Mouse (Mus musculus): Measurements from ENCODE around the gene Pfkfb2. TPM values are rescaled to one million over a fixed set of nuclear protein-coding genes. Genes with fewer than 3 reads are reported as not detected.

Pfkfb2 gene
- polyA plus RNA-seq, 1 experiment from 2014 or later: 13.5 TPM

DNA sequence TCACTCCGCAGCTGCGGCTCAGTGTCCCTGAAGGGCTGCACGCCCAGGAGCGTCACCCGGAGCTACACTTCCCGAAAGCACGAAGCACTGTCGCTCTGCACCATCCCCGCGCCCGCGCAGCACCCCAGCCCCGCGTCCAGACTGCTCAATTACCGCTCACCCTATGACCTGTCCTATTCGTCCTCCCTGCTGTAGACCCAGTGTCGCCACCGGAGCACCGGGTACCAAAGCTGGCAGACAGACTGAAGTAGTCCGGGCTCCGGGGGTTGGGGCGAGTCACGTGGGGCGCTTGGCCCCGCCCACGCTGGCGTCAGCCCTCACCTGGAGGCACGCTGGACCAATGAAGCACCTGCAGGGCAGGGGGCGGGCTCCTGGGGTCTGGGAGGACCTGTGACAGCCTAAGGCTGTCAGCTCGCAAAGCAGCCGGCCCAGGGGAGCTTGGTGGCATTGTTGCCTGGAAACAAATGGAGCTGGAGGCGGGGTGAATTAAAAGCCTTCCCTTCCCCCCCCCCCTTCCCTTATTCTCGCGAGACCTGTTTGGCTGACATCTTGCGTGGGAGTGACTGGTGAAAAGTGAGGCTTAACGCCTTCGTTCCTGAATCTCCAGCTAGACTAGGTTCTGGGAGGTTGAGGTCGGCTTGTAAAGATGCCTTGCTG is 13.4 kb downstream of the Pfkfb2 start, which contains the start of gene Gm29427:
Gm29427 (minus strand) TSS at position 239 of the 657 bp plus-strand sequence.
- TF ChIP-seq CTCF (IDR thresholded peaks at IDR 0.05) (no peak), EP300 (IDR thresholded peaks at IDR 0.05) (peak; percentile 90)
- Histone ChIP-seq H3K9ac (replicated peaks; ENCODE audit: low read depth) (peak within 1 kb of the TSS; percentile 93), H3K4me3 (ENCODE audit: low read depth, low read length) (peak within 1 kb of the TSS; percentile 90), H3K36me3 (ENCODE audit: insufficient read depth, low read length) (no peaks in the 10 kb centered on the region), H3K4me2 (replicated peaks; ENCODE audit: low read depth, low read length) (peak within 1 kb of the TSS; percentile 76), H3K27me3 (replicated peaks; ENCODE audit: insufficient read depth, low read length) (no peaks in the 10 kb centered on the region), H3K4me1 (ENCODE audit: insufficient read depth, low read depth, low read length) (peaks cover 4% of the 10 kb centered on the region; the same call in 1 of the 2 replicates), H3K27ac (ENCODE audit: low read length) (peak within 1 kb of the TSS; percentile 91), H3K9me3 (ENCODE audit: low read length) (no peaks in the 10 kb centered on the region)
- under 1% methylated on average over 35 of the region's 38 CpGs for WGBS
- ATAC-seq: peak; percentile 95
- peak; percentile 97 for DNase-seq (ENCODE audit: low spot score)

DNA sequence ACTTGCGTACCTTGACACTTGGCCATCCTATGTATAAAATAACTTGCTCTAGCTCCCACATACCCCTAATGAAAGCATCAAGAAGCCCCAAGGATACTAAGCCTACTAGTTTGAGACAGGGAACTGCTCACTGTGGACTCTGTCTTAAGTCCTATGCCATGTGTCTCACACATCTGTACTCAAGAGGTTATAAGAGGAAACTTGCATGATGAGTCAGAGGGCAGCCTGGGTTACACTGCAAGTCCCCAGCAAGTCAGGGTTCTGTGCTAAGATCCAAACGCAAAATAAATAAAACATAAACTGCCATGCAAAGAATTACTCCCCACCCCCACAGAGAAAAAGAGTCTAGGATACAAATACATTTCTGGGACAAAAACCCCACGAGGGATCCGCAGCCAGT is 15.0 kb downstream of the Pfkfb2 start:
- Histone ChIP-seq H3K27me3 (replicated peaks; ENCODE audit: insufficient read depth, low read length) (no peaks in the 10 kb centered on the region), H3K4me3 (ENCODE audit: low read depth, low read length) (no peak overlapping the region), H3K9me3 (ENCODE audit: low read length) (no peaks in the 10 kb centered on the region), H3K36me3 (ENCODE audit: insufficient read depth, low read length) (no peaks in the 10 kb centered on the region), H3K27ac (ENCODE audit: low read length) (no peak overlapping the region), H3K4me1 (ENCODE audit: insufficient read depth, low read depth, low read length) (peaks cover 4% of the 10 kb centered on the region; the same call in 1 of the 2 replicates), H3K9ac (replicated peaks; ENCODE audit: low read depth) (no peak overlapping the region), H3K4me2 (replicated peaks; ENCODE audit: low read depth, low read length) (peak overlapping the region; percentile 76; the same call in 1 of the 2 replicates)
- DNase-seq (ENCODE audit: low spot score): peak; percentile 12
- WGBS: 87% methylated on average over 4 of the region's 4 CpGs
- no peak for TF ChIP-seq EP300 (IDR thresholded peaks at IDR 0.05)
- TF ChIP-seq CTCF (IDR thresholded peaks at IDR 0.05): no peak
- ATAC-seq: no peak

DNA sequence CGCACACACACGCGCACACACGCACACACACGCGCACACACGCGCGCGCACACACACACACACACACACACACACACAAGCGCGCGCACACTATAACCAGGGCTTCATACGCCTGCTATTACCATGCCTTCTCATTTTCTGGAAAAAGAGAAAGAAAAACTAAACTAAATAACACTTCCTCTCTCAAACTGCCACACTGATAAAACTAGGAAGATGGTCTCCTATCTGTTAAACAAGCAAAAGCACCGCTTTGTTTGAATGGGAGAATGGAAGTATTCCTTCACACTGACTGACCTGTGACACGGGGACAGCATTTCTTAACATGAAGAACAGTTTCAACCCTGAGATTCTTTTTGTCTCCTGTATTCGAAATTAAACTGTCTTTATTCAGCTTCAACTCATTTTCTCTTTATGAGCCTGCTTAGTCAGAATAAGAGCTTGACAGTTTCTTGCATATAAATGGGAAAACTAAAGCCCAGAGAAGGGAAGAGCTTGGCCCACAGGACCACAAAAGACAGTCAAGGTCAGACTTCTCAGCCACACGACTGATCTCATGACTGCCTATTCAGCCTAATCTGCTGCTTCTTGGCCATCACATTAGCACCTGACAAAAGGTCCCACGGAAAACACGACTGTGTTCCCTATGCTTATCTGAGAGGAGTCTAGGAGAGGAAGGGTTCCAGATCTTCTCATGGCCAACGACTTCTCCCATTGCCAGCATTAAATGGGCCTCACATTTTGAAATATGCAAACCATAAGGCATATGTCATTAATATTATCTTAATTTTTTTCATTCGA is 18.6 kb downstream of the Pfkfb2 start:
- H3K4me3 ChIP-seq (ENCODE audit: low read depth, low read length): no peak overlapping the region
- no peak overlapping the region for H3K4me2 ChIP-seq (replicated peaks; ENCODE audit: low read depth, low read length)
- WGBS: 89% methylated on average over 22 of the region's 22 CpGs
- no peaks in the 10 kb centered on the region for H3K4me1 ChIP-seq (ENCODE audit: insufficient read depth, low read depth, low read length)
- no peak overlapping the region for H3K27ac ChIP-seq (ENCODE audit: low read length)
- H3K27me3 ChIP-seq (replicated peaks; ENCODE audit: insufficient read depth, low read length): no peaks in the 10 kb centered on the region
- H3K36me3 ChIP-seq (ENCODE audit: insufficient read depth, low read length): 0 out of 2 replicates have a peak, but pooled peaks cover 3% of the 10 kb centered on the region
- H3K9me3 ChIP-seq (ENCODE audit: low read length): no peaks in the 10 kb centered on the region
- no peak overlapping the region for H3K9ac ChIP-seq (replicated peaks; ENCODE audit: low read depth)
- ATAC-seq (no peak), DNase-seq (ENCODE audit: low spot score) (no peak)
- TF ChIP-seq CTCF (IDR thresholded peaks at IDR 0.05) (no peak), EP300 (IDR thresholded peaks at IDR 0.05) (no peak)

DNA sequence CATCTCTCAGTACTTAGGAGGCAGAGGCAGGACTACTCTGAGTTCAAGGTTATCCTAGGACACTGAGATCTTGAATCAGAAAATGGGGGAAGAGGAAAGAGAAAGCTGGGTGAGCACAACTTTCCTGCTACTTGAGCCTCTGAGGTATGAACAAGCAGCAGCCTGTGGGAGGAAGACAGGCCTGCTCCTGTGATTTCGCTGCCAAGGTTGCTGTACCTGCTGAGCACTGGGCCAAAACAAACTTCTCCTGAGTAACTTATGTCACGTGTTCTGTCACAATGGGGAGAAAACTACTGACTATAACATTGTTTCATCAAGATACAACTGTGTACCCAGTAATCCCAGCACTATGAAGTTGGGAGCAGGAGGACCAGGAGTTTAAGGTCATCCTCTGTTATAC is 25.4 kb downstream of the Pfkfb2 start:
- H3K4me2 ChIP-seq (replicated peaks; ENCODE audit: low read depth, low read length): no peak overlapping the region
- H3K36me3 ChIP-seq (ENCODE audit: insufficient read depth, low read length): peaks cover 27% of the 10 kb centered on the region
- H3K4me3 ChIP-seq (ENCODE audit: low read depth, low read length): no peak overlapping the region
- WGBS: 56% methylated on average over 2 of the region's 2 CpGs
- no peaks in the 10 kb centered on the region for H3K9me3 ChIP-seq (ENCODE audit: low read length)
- TF ChIP-seq EP300 (IDR thresholded peaks at IDR 0.05) (no peak), CTCF (IDR thresholded peaks at IDR 0.05) (no peak)
- ATAC-seq (peak; percentile 75), DNase-seq (ENCODE audit: low spot score) (peak; percentile 82)
- H3K27me3 ChIP-seq (replicated peaks; ENCODE audit: insufficient read depth, low read length): no peaks in the 10 kb centered on the region
- no peak overlapping the region for H3K9ac ChIP-seq (replicated peaks; ENCODE audit: low read depth)
- H3K27ac ChIP-seq (ENCODE audit: low read length): no peak overlapping the region
- no peaks in the 10 kb centered on the region for H3K4me1 ChIP-seq (ENCODE audit: insufficient read depth, low read depth, low read length)

GRCm38 (mm10) chr1:130701976-130702375 is 27.1 kb downstream of the Pfkfb2 start:
- no peaks in the 10 kb centered on the region for H3K27me3 ChIP-seq (replicated peaks; ENCODE audit: insufficient read depth, low read length)
- H3K36me3 ChIP-seq (ENCODE audit: insufficient read depth, low read length): peaks cover 33% of the 10 kb centered on the region
- 95% methylated on average over 11 of the region's 11 CpGs for WGBS
- DNase-seq (ENCODE audit: low spot score) (no peak), ATAC-seq (no peak)
- no peak overlapping the region for H3K4me2 ChIP-seq (replicated peaks; ENCODE audit: low read depth, low read length)
- no peak overlapping the region for H3K4me3 ChIP-seq (ENCODE audit: low read depth, low read length)
- no peak overlapping the region for H3K9ac ChIP-seq (replicated peaks; ENCODE audit: low read depth)
- TF ChIP-seq EP300 (IDR thresholded peaks at IDR 0.05) (no peak), CTCF (IDR thresholded peaks at IDR 0.05) (no peak)
- H3K27ac ChIP-seq (ENCODE audit: low read length): no peak overlapping the region
- H3K4me1 ChIP-seq (ENCODE audit: insufficient read depth, low read depth, low read length): no peaks in the 10 kb centered on the region
- no peaks in the 10 kb centered on the region for H3K9me3 ChIP-seq (ENCODE audit: low read length)

GRCm38 (mm10) chr1:130699937-130700633 is 29.0 kb downstream of the Pfkfb2 start:
- ATAC-seq (peak; percentile 85), DNase-seq (ENCODE audit: low spot score) (peak; percentile 79)
- Histone ChIP-seq H3K36me3 (ENCODE audit: insufficient read depth, low read length) (peaks cover 29% of the 10 kb centered on the region), H3K9me3 (ENCODE audit: low read length) (no peaks in the 10 kb centered on the region), H3K27ac (ENCODE audit: low read length) (peak overlapping the region; percentile 51; the same call in 1 of the 2 replicates), H3K4me1 (ENCODE audit: insufficient read depth, low read depth, low read length) (no peaks in the 10 kb centered on the region), H3K4me3 (ENCODE audit: low read depth, low read length) (no peak overlapping the region), H3K4me2 (replicated peaks; ENCODE audit: low read depth, low read length) (no peak overlapping the region), H3K9ac (replicated peaks; ENCODE audit: low read depth) (no peak overlapping the region), H3K27me3 (replicated peaks; ENCODE audit: insufficient read depth, low read length) (no peaks in the 10 kb centered on the region)
- WGBS: 72% methylated on average over 10 of the region's 10 CpGs
- TF ChIP-seq CTCF (IDR thresholded peaks at IDR 0.05) (no peak), EP300 (IDR thresholded peaks at IDR 0.05) (peak; percentile 20; the same call in 1 of the 2 replicates)

All from lung, postnatal 0 days (tissue).